In genomic region chr3:27584607-27585605, GRCm38 (mm10) we compare ENCODE assay signal across 9 mouse cellular contexts.
DNase-seq lines count a peak whose midpoint lies in the region; ATAC-seq and TF ChIP-seq lines count a peak whose summit lies in the region.
"Had no signal": no experiment of that assay in that cellular context is flagged by ENCODE, and none has a peak within 500 bp of the region (broad histone marks: within the 10 kb centered on the region; RNA-seq: fewer than 3 reads in every experiment).

No protein-coding gene starts in this region.

- peaks cover 18% of the 10 kb centered on the region for H3K4me1 ChIP-seq in liver, embryonic 12.5 days
- H3K4me1 ChIP-seq in embryonic fibroblast, embryonic 13.5 days (ENCODE audit: control insufficient read depth, insufficient read depth, low read length) = peaks cover 26% of the 10 kb centered on the region
- no peaks in the 10 kb centered on the region for H3K4me1 ChIP-seq in cerebellum, adult 2 months (ENCODE audit: control insufficient read depth, insufficient read depth, low read length)

- no peaks in the 10 kb centered on the region for H3K27me3 ChIP-seq in liver, embryonic 12.5 days (replicated peaks)
- no peaks in the 10 kb centered on the region for H3K27me3 ChIP-seq in cerebellum, adult 2 months (ENCODE audit: control insufficient read depth, insufficient read depth, low read length)

- H3K4me3 ChIP-seq in liver, embryonic 12.5 days = no peak overlapping the region
- H3K4me3 ChIP-seq in embryonic fibroblast, embryonic 13.5 days (ENCODE audit: insufficient read depth, low read length) = no peak overlapping the region
- no peak overlapping the region for H3K4me3 ChIP-seq in cerebellum, adult 2 months (replicated peaks; ENCODE audit: insufficient read depth, low read depth, low read length)

- 34% methylated on average over 11 of the region's 11 CpGs for WGBS in liver, embryonic 12.5 days (ENCODE audit: insufficient replicate concordance)
- 69% methylated on average over 11 of the region's 11 CpGs for WGBS in cerebellum, adult 2 months

- no peaks in the 10 kb centered on the region for H3K9me3 ChIP-seq in liver, embryonic 12.5 days (replicated peaks)

- no peak overlapping the region for H3K4me2 ChIP-seq in liver, embryonic 12.5 days

- no peak for DNase-seq in liver
- DNase-seq in kidney, postnatal 14 days = peak; percentile 60
- peak; percentile 65 for DNase-seq in skeletal muscle tissue, adult 2 months (ENCODE audit: low read depth, low spot score)
- no peak for DNase-seq in right cerebral cortex, postnatal 36 days (ENCODE audit: low spot score in 2 of 2)
- no peak for DNase-seq in spleen, postnatal 10 days (ENCODE audit: low spot score in 2 of 2)
- no peak for DNase-seq in cerebellum, adult 2 months

- no peak overlapping the region for H3K9ac ChIP-seq in liver, embryonic 12.5 days

- no peak for ATAC-seq in liver, embryonic 12.5 days
- ATAC-seq: intestine, embryonic 16.5 days had no signal

- no peak for TF ChIP-seq CTCF in embryonic fibroblast, embryonic 13.5 days (IDR thresholded peaks at IDR 0.05; ENCODE audit: borderline replicate concordance, insufficient read depth, low read length)
- TF ChIP-seq CTCF in cerebellum, adult 2 months (IDR thresholded peaks at IDR 0.05; ENCODE audit: borderline replicate concordance, insufficient read depth, low read depth, low read length) = no peak

- H3K36me3 ChIP-seq in liver, embryonic 12.5 days = no peaks in the 10 kb centered on the region

- H3K27ac ChIP-seq in liver, embryonic 12.5 days = 0 out of 2 replicates have a peak overlapping the region, but pooled peaks have one; percentile 7
- H3K27ac ChIP-seq in embryonic fibroblast, embryonic 13.5 days (ENCODE audit: insufficient read depth, low read length) = peak overlapping the region; percentile 88
- H3K27ac ChIP-seq in cerebellum, adult 2 months (ENCODE audit: insufficient read depth, low read length) = no peak overlapping the region

- no peak for TF ChIP-seq POLR2A in embryonic fibroblast, embryonic 13.5 days (IDR thresholded peaks at IDR 0.05; ENCODE audit: low read depth, low read length)
- TF ChIP-seq POLR2A in cerebellum, adult 2 months (IDR thresholded peaks at IDR 0.05; ENCODE audit: borderline replicate concordance, insufficient read depth, low read length) = no peak

Comparison
In these comparisons a context has a peak if more than half of its experiments do, and no peak if none do; other contexts are left out.
1. DNase-seq: peak in kidney, postnatal 14 days (single experiment) and skeletal muscle tissue, adult 2 months (single experiment); none in liver (single experiment), right cerebral cortex, postnatal 36 days (0 of 2), spleen, postnatal 10 days (0 of 2) and cerebellum, adult 2 months (0 of 2).